Mouse (Mus musculus) intestine, embryonic 15.5 days (tissue): Measurements from ENCODE around the gene Taar8a. TPM values are rescaled to one million over a fixed set of nuclear protein-coding genes. Genes with fewer than 3 reads are reported as not detected.
"Not testable (repeated sequence)": the region's sequence is repeated elsewhere in the genome, so short reads cannot be mapped to it uniquely, and the experiment has no call there.

Source experiments
- ATAC-seq: fragments of 200-750 bp; cut with Nextera tagmentation; 2 replicates; pipeline ENCODE4 v1.8.0; 2017; ENCODE audit warnings: moderate TSS enrichment, moderate library complexity
- H3K27ac ChIP-seq: fragments of 300-500 bp; sonication (generic); 2 replicates; pipeline ENCODE4 v1.5.1; 2015; ENCODE audit warnings: mild to moderate bottlenecking, inconsistent platforms
- H3K27me3 ChIP-seq: fragments of 300-500 bp; sonication (generic); replicated peaks from 2 replicates; pipeline ENCODE4 v1.6.1; 2015; ENCODE audit warnings: inconsistent platforms
- H3K36me3 ChIP-seq: fragments of 300-500 bp; sonication (generic); 2 replicates; pipeline ENCODE4 v1.6.1; 2015; ENCODE audit warnings: inconsistent platforms
- H3K4me1 ChIP-seq: fragments of 300-500 bp; sonication (generic); replicated peaks from 2 replicates; pipeline ENCODE4 v1.6.1; 2015; ENCODE audit warnings: inconsistent platforms
- H3K4me2 ChIP-seq: fragments of 300-500 bp; sonication (generic); replicated peaks from 2 replicates; pipeline ENCODE4 v1.6.1; 2015; ENCODE audit warnings: mild to moderate bottlenecking, inconsistent platforms
- H3K4me3 ChIP-seq: fragments of 300-500 bp; sonication (generic); replicated peaks from 2 replicates; pipeline ENCODE4 v1.5.1; 2015; ENCODE audit warnings: inconsistent platforms
- H3K9ac ChIP-seq: fragments of 300-500 bp; sonication (generic); 2 replicates; pipeline ENCODE4 v1.6.1; 2015; ENCODE audit warnings: inconsistent platforms
- H3K9me3 ChIP-seq: fragments of 300-500 bp; sonication (generic); 2 replicates; pipeline ENCODE4 v1.6.1; 2016; ENCODE audit warnings: inconsistent platforms
- WGBS: fragments of 180-500 bp; shearing (Covaris S2); methylation state at CpG from one replicate; pipeline ENCODE4 v1.1.7; 2015; 5-methylcytosine and 5-hydroxymethylcytosine counted together
- polyA plus RNA-seq: library from polyadenylated mRNA; unstranded; fragments of >200 nt; fragmentation: Nextera tagmentation; extraction: Ambion mirVana; gene quantifications from 2 replicates; pipeline ENCODE4 v1.2.1, GENCODE M21; 2015

Taar8a gene
- polyA plus RNA-seq: not detected in 2 replicates

GRCm38 (mm10) chr10:24076200-24076599 lies at the start of gene Taar8a:
Gene Taar8a, plus strand, starts transcription at chr10:24076500.
- ATAC-seq, H3K27ac ChIP-seq: not testable (repeated sequence)
- 84% methylated on average over 2 of the region's 4 CpGs for WGBS

GRCm38 (mm10) chr10:24026922-24027321 lies 49.4 kb upstream of the Taar8a start, which contains the start of gene Taar7d:
Gene Taar7d, plus strand, starts transcription at chr10:24027222.
- Histone ChIP-seq H3K9ac (no peak within 1 kb of the TSS), H3K27me3 (no peaks in the 10 kb centered on the region), H3K4me2 (no peak within 1 kb of the TSS), H3K9me3 (no peaks in the 10 kb centered on the region), H3K36me3 (no peaks in the 10 kb centered on the region), H3K4me3 (no peak within 1 kb of the TSS), H3K27ac (no peak within 1 kb of the TSS), H3K4me1 (no peaks in the 10 kb centered on the region)
- no peak for ATAC-seq

More at GRCm38 (mm10) chr10:24076200-24076599, at the start of gene Taar8a:
- H3K4me3 ChIP-seq, H3K27me3 ChIP-seq, H3K36me3 ChIP-seq, H3K4me1 ChIP-seq, H3K4me2 ChIP-seq, H3K9ac ChIP-seq, H3K9me3 ChIP-seq: not testable (repeated sequence)

GRCm38 (mm10) chr10:24031347-24031746 lies 45.0 kb upstream of the Taar8a start:
- no peak overlapping the region for H3K9ac ChIP-seq
- H3K27me3 ChIP-seq: no peaks in the 10 kb centered on the region
- H3K4me1 ChIP-seq: no peaks in the 10 kb centered on the region
- no peak overlapping the region for H3K4me3 ChIP-seq
- no peaks in the 10 kb centered on the region for H3K9me3 ChIP-seq
- H3K27ac ChIP-seq: no peak overlapping the region
- H3K4me2 ChIP-seq: no peak overlapping the region
- no peaks in the 10 kb centered on the region for H3K36me3 ChIP-seq
- no peak for ATAC-seq

DNA sequence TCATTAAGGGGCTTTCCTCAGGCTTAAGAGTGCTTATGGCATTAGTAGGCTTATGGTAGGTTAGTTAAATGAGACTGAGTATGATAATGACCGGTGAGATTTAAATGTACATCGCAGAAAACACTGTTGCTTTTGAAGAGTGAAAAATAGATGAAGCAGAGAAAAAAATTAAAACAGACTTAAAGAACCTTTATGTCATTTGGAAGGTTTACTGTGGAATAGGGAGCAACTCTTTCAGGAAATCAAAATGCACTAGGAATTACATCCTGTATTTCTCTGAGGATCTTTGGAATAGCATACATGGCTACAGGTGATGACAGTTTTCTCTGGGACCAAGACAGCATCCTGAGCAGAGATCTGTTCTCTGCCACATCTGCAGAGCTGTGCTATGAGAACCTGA lies 39.0 kb upstream of the Taar8a start, which contains the start of gene Taar7e:
Taar7e (plus strand) TSS at position 301 of the 400 bp plus-strand sequence.
- Histone ChIP-seq H3K4me1 (no peaks in the 10 kb centered on the region), H3K36me3 (no peaks in the 10 kb centered on the region), H3K4me3 (no peak within 1 kb of the TSS), H3K27ac (no peak within 1 kb of the TSS), H3K9me3 (no peaks in the 10 kb centered on the region), H3K9ac (no peak within 1 kb of the TSS), H3K27me3 (no peaks in the 10 kb centered on the region), H3K4me2 (no peak within 1 kb of the TSS)
- WGBS: 88% methylated on average over 2 of the region's 2 CpGs
- ATAC-seq: no peak

- Histone ChIP-seq H3K9me3 (no peaks in the 10 kb centered on the region), H3K27me3 (no peaks in the 10 kb centered on the region), H3K9ac (no peak overlapping the region), H3K4me1 (no peaks in the 10 kb centered on the region), H3K27ac (no peak overlapping the region), H3K36me3 (no peaks in the 10 kb centered on the region), H3K4me3 (no peak overlapping the region), H3K4me2 (no peak overlapping the region)
- WGBS: 38% methylated on average over 2 of the region's 2 CpGs
- no peak for ATAC-seq
Observed at GRCm38 (mm10) chr10:24040120-24040869, 36.0 kb upstream of the Taar8a start.

DNA sequence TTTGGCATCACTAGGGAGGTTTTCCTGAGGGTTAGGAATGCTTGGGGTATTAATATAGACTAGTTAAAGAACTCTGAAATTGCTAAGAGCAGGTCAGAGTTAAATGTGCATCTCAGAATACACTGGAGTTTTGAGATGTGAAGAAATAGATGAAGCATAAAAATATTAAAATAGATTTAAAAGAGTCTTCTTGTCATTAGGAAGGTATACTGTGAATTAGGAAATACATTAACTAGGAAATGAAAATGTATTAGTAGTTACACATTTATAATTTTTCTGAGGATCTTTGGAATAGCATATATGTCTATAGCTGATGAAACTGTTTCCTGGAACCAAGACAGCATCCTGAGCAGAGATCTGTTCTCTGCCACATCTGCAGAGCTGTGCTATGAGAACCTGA lies 27.1 kb upstream of the Taar8a start, which contains the start of gene Taar7f:
Taar7f (plus strand) TSS at position 301 of the 400 bp plus-strand sequence.
- Histone ChIP-seq H3K27me3 (no peaks in the 10 kb centered on the region), H3K36me3 (no peaks in the 10 kb centered on the region), H3K4me1 (no peaks in the 10 kb centered on the region), H3K4me2 (no peak within 1 kb of the TSS), H3K4me3 (no peak within 1 kb of the TSS), H3K27ac (no peak within 1 kb of the TSS), H3K9ac (no peak within 1 kb of the TSS), H3K9me3 (no peaks in the 10 kb centered on the region)
- no peak for ATAC-seq

- Histone ChIP-seq H3K9me3 (no peaks in the 10 kb centered on the region), H3K36me3 (no peaks in the 10 kb centered on the region), H3K4me1 (no peaks in the 10 kb centered on the region), H3K4me3 (no peak overlapping the region), H3K27me3 (no peaks in the 10 kb centered on the region), H3K27ac (no peak overlapping the region), H3K4me2 (no peak overlapping the region), H3K9ac (no peak overlapping the region)
- ATAC-seq: no peak
- WGBS: 47% methylated on average over 5 of the region's 5 CpGs
Observed at GRCm38 (mm10) chr10:24052039-24052438, 24.3 kb upstream of the Taar8a start.

- whole genome bisulfite sequencing: 84% methylated on average over 3 of the region's 3 CpGs
Observed at GRCm38 (mm10) chr10:24058986-24059385, 17.3 kb upstream of the Taar8a start.

DNA sequence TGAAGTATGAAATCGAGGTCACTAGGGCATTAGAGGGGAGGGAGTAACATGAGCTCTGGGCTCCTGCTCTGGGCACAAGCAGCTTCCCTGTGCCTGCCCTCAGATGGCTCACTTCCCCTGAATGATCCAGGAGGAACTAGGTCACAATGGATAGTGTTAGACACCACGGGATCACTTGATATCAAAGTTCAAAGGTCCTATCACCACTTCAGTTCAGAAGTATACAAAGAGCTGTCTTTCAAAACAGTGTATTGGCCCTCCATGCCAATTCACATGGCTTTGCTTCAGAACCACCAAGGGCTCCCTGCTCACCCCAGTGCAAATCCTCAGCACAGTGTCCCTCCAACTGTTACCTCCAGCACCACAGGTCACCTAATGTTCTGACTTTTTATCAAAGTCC lies 1.5 kb upstream of the Taar8a start:
- H3K9ac ChIP-seq, H3K27ac ChIP-seq, H3K4me2 ChIP-seq, H3K9me3 ChIP-seq, H3K36me3 ChIP-seq, H3K4me1 ChIP-seq, H3K4me3 ChIP-seq, H3K27me3 ChIP-seq: not testable (repeated sequence)
- peak; percentile 43; the same call in 1 of the 2 replicates for ATAC-seq
- WGBS: 47% methylated on average over 2 of the region's 2 CpGs

More at GRCm38 (mm10) chr10:24058986-24059385, 17.3 kb upstream of the Taar8a start:
- H3K4me1 ChIP-seq: no peaks in the 10 kb centered on the region
- H3K27ac ChIP-seq: no peak overlapping the region
- no peaks in the 10 kb centered on the region for H3K9me3 ChIP-seq
- no peak overlapping the region for H3K4me3 ChIP-seq
- H3K36me3 ChIP-seq: no peaks in the 10 kb centered on the region
- H3K4me2 ChIP-seq: no peak overlapping the region
- H3K9ac ChIP-seq: no peak overlapping the region
- no peaks in the 10 kb centered on the region for H3K27me3 ChIP-seq
- no peak for ATAC-seq

DNA sequence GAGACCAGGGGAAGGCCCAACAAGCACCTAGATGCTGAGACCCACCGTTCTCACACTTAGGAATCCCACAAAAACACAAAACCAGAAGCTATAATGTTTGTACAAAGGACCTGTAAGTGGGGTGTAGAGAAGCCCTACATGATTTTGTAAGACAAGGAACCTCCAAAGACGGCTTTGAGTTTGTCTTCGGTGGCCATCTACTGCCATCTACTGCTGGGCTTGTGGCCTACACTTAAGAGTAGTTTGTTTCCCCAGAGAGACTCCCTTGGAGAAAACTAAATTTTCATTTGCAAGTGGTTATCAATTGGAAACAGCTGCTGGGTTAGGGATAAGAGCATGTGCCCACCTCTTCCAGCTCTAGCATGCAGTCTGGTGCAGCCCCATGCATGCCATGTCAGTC lies 3.9 kb downstream of the Taar8a start:
- no peaks in the 10 kb centered on the region for H3K27me3 ChIP-seq
- H3K4me1 ChIP-seq: no peaks in the 10 kb centered on the region
- H3K9me3 ChIP-seq: no peaks in the 10 kb centered on the region
- H3K9ac ChIP-seq: no peak overlapping the region
- H3K36me3 ChIP-seq: no peaks in the 10 kb centered on the region
- no peak for ATAC-seq
- H3K27ac ChIP-seq: no peak overlapping the region
- H3K4me2 ChIP-seq: no peak overlapping the region
- WGBS: 41% methylated on average over 3 of the region's 3 CpGs
- no peak overlapping the region for H3K4me3 ChIP-seq

DNA sequence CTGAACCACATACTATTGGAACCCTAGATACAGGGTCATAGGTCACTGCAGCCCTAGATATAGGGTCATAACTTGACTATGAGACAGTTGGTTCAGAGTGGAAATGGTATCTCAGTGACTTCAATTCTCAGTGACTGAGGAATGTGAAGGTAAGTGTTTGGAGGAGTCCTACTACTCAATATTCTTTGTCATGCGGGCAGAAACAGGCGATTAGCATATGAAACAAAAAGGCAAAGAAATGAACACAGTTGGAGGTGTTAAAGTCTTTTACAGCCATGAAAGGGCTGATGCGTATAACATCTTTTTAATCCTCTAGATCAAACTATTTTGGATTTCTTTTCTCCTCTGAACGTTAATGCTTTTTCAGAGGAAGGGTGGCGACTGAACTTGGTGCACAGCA lies 9.6 kb downstream of the Taar8a start:
- no peak for ATAC-seq
- H3K9me3 ChIP-seq: no peaks in the 10 kb centered on the region
- no peaks in the 10 kb centered on the region for H3K27me3 ChIP-seq
- H3K27ac ChIP-seq: no peak overlapping the region
- no peak overlapping the region for H3K9ac ChIP-seq
- no peaks in the 10 kb centered on the region for H3K36me3 ChIP-seq
- WGBS: 71% methylated on average over 5 of the region's 5 CpGs
- no peaks in the 10 kb centered on the region for H3K4me1 ChIP-seq
- H3K4me2 ChIP-seq: no peak overlapping the region
- H3K4me3 ChIP-seq: no peak overlapping the region

DNA sequence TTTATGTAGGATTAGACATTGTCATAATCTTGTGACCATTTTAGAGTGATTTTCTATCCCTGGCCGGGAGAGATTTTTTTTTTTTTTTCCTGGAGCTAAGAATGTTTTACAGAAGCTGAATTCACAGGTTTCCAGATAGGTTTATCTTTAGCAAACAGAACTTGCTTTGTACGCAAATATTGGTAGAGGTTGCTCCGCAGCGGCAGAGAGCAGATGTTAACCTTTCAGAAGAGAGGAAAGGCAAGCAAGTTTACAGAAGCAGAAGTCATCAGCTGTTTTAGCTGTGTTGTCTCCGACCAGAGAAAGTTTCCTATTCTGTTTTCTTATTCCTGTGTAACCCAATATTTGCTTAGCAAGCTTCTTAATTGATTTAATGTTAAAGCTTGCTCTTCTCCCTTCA lies 10.3 kb downstream of the Taar8a start:
- H3K4me2 ChIP-seq: no peak overlapping the region
- H3K9ac ChIP-seq: no peak overlapping the region
- no peaks in the 10 kb centered on the region for H3K36me3 ChIP-seq
- H3K4me1 ChIP-seq: no peaks in the 10 kb centered on the region
- H3K27me3 ChIP-seq: no peaks in the 10 kb centered on the region
- WGBS: 50% methylated on average over 5 of the region's 5 CpGs
- H3K27ac ChIP-seq: 0 out of 2 replicates have a peak overlapping the region, but pooled peaks have one; percentile 44
- ATAC-seq: peak; percentile 77
- H3K9me3 ChIP-seq: no peaks in the 10 kb centered on the region
- H3K4me3 ChIP-seq: no peak overlapping the region

GRCm38 (mm10) chr10:24087168-24087567 lies 10.9 kb downstream of the Taar8a start:
- ATAC-seq: no peak; the same call in 1 of the 2 replicates
- Histone ChIP-seq H3K4me2 (no peak overlapping the region), H3K4me1 (no peaks in the 10 kb centered on the region), H3K4me3 (no peak overlapping the region), H3K27ac (0 out of 2 replicates have a peak overlapping the region, but pooled peaks have one; percentile 44), H3K9ac (no peak overlapping the region), H3K36me3 (no peaks in the 10 kb centered on the region), H3K27me3 (no peaks in the 10 kb centered on the region), H3K9me3 (no peaks in the 10 kb centered on the region)
- 84% methylated on average over 2 of the region's 2 CpGs for WGBS
